ENCODE assay signal across 17 mouse cellular contexts in the genomic region with DNA sequence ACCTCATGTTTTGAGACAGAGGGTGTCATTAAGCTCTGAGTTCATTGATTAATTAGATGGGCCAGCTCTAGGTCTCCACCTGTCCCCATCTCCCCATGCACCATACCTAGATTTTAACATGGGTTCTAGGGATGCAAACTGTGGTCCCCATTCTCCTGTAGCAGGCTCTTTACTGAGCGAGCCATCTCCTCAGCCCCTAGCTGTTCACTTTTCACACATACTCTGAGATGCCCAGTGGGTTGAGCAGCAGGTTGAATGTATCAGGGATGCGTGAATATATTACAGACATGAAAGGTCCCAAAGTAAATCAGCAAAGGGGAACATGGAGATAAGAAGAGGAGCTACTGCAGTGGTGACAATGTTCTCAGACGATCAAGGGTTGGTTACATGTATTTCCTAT. TPM values are rescaled to one million over a fixed set of nuclear protein-coding genes. Genes with fewer than 3 reads are reported as not detected.
DNase-seq lines count a peak whose midpoint lies in the region; ATAC-seq and TF ChIP-seq lines count a peak whose summit lies in the region.
"Had no signal": no experiment of that assay in that cellular context is flagged by ENCODE, and none has a peak within 500 bp of the region (broad histone marks: within the 10 kb centered on the region; RNA-seq: fewer than 3 reads in every experiment).

No protein-coding gene starts in this region.

- peaks cover 8% of the 10 kb centered on the region; the same call in 1 of the 2 replicates for H3K4me1 ChIP-seq in forebrain, embryonic 14.5 days (ENCODE audit: control insufficient read depth, insufficient read depth, low read length)
- H3K4me1 ChIP-seq in hindbrain, embryonic 10.5 days (replicated peaks) = peaks cover 8% of the 10 kb centered on the region; the same call in 1 of the 2 replicates
- H3K4me1 ChIP-seq in hindbrain, postnatal 0 days (ENCODE audit: insufficient read depth, low read length) = no peaks in the 10 kb centered on the region
- H3K4me1 ChIP-seq in neural tube, embryonic 13.5 days (replicated peaks) = peaks cover 13% of the 10 kb centered on the region
- H3K4me1 ChIP-seq: embryonic facial prominence, embryonic 13.5 days; limb, embryonic 15.5 days; liver, embryonic 15.5 days had no signal

- ATAC-seq in forebrain, embryonic 14.5 days = peak; percentile 32; the same call in 1 of the 2 replicates
- ATAC-seq in hindbrain, postnatal 0 days = peak; percentile 12; the same call in 1 of the 2 replicates
- ATAC-seq in neural tube, embryonic 13.5 days (ENCODE audit: low read depth) = peak; percentile 61

- no peak overlapping the region for H3K4me2 ChIP-seq in forebrain, embryonic 14.5 days (ENCODE audit: low read length)
- no peak overlapping the region for H3K4me2 ChIP-seq in hindbrain, postnatal 0 days (ENCODE audit: low read depth, low read length)
- H3K4me2 ChIP-seq in neural tube, embryonic 13.5 days = no peak overlapping the region
- H3K4me2 ChIP-seq: embryonic facial prominence, embryonic 13.5 days; limb, embryonic 15.5 days; liver, embryonic 15.5 days had no signal

- H3K4me3 ChIP-seq in forebrain, embryonic 14.5 days (ENCODE audit: low read depth, low read length) = no peak overlapping the region
- H3K4me3 ChIP-seq in hindbrain, embryonic 10.5 days = no peak overlapping the region
- no peak overlapping the region for H3K4me3 ChIP-seq in hindbrain, postnatal 0 days (ENCODE audit: low read length)
- H3K4me3 ChIP-seq in neural tube, embryonic 13.5 days = no peak overlapping the region
- H3K4me3 ChIP-seq: embryonic facial prominence, embryonic 13.5 days; heart, adult 2 months; limb, embryonic 15.5 days; liver, embryonic 15.5 days had no signal

- H3K27ac ChIP-seq in forebrain, embryonic 14.5 days (ENCODE audit: low read depth, low read length) = peak overlapping the region; percentile 56
- peak overlapping the region; percentile 73; the same call in 1 of the 2 replicates for H3K27ac ChIP-seq in hindbrain, embryonic 10.5 days
- peak overlapping the region; percentile 1; the same call in 1 of the 2 replicates for H3K27ac ChIP-seq in hindbrain, postnatal 0 days
- H3K27ac ChIP-seq in neural tube, embryonic 13.5 days (replicated peaks) = peak overlapping the region; percentile 84
- H3K27ac ChIP-seq: embryonic facial prominence, embryonic 13.5 days; heart, adult 2 months; limb, embryonic 15.5 days; liver, embryonic 15.5 days; stomach, postnatal 0 days had no signal

- H3K36me3 ChIP-seq in forebrain, embryonic 14.5 days (ENCODE audit: control insufficient read depth, insufficient read depth, low read length) = no peaks in the 10 kb centered on the region
- no peaks in the 10 kb centered on the region for H3K36me3 ChIP-seq in hindbrain, embryonic 10.5 days
- H3K36me3 ChIP-seq in hindbrain, postnatal 0 days (ENCODE audit: insufficient read depth, low read length) = no peaks in the 10 kb centered on the region
- H3K36me3 ChIP-seq in neural tube, embryonic 13.5 days = no peaks in the 10 kb centered on the region
- H3K36me3 ChIP-seq: embryonic facial prominence, embryonic 13.5 days; limb, embryonic 15.5 days; liver, embryonic 15.5 days had no signal

- H3K9ac ChIP-seq in forebrain, embryonic 14.5 days (ENCODE audit: low read length) = no peak overlapping the region
- H3K9ac ChIP-seq in hindbrain, postnatal 0 days (replicated peaks; ENCODE audit: low read length) = no peak overlapping the region
- H3K9ac ChIP-seq in neural tube, embryonic 13.5 days = no peak overlapping the region
- H3K9ac ChIP-seq: embryonic facial prominence, embryonic 13.5 days; limb, embryonic 15.5 days; liver, embryonic 15.5 days had no signal

- peaks cover 5% of the 10 kb centered on the region; the same call in 1 of the 2 replicates for H3K9me3 ChIP-seq in forebrain, embryonic 14.5 days (replicated peaks; ENCODE audit: control insufficient read depth, low read length)
- H3K9me3 ChIP-seq in hindbrain, embryonic 10.5 days = no peaks in the 10 kb centered on the region
- no peaks in the 10 kb centered on the region for H3K9me3 ChIP-seq in hindbrain, postnatal 0 days (ENCODE audit: low read length)
- H3K9me3 ChIP-seq in neural tube, embryonic 13.5 days = no peaks in the 10 kb centered on the region
- H3K9me3 ChIP-seq: embryonic facial prominence, embryonic 13.5 days; limb, embryonic 15.5 days; liver, embryonic 15.5 days had no signal

- no peak for TF ChIP-seq CTCF in hindbrain, postnatal 0 days (IDR thresholded peaks at IDR 0.05; ENCODE audit: low read depth)

- no peak for DNase-seq in forebrain, embryonic 14.5 days (ENCODE audit: low spot score)
- no peak for DNase-seq in hindbrain, embryonic 10.5 days (ENCODE audit: low spot score)
- DNase-seq in hindbrain, postnatal 0 days (ENCODE audit: low spot score) = no peak
- DNase-seq in natural killer cell, adult 2 months (ENCODE audit: low spot score in 2 of 2) = no peak
- DNase-seq in lung, postnatal 10 days = no peak
- no peak for DNase-seq in urinary bladder, postnatal 4 days (ENCODE audit: low spot score in 2 of 2)
- DNase-seq: cerebellum, adult 8-10 months; gastrocnemius, postnatal 14 days; heart, adult 2 months; kidney, adult 11 months; layer of hippocampus, postnatal 36 days had no signal

- 66% methylated on average over 3 of the region's 3 CpGs for WGBS in forebrain, embryonic 14.5 days
- 82% methylated on average over 3 of the region's 3 CpGs for WGBS in hindbrain, embryonic 10.5 days
- 67% methylated on average over 3 of the region's 3 CpGs for WGBS in hindbrain, postnatal 0 days
- 73% methylated on average over 3 of the region's 3 CpGs for WGBS in neural tube, embryonic 13.5 days

- no peaks in the 10 kb centered on the region for H3K27me3 ChIP-seq in forebrain, embryonic 14.5 days (replicated peaks; ENCODE audit: control insufficient read depth, insufficient read depth, low read length)
- no peaks in the 10 kb centered on the region for H3K27me3 ChIP-seq in hindbrain, embryonic 10.5 days (ENCODE audit: insufficient read depth, poor library complexity, severe bottlenecking)
- H3K27me3 ChIP-seq in hindbrain, postnatal 0 days (ENCODE audit: insufficient read depth, low read length) = no peaks in the 10 kb centered on the region
- no peaks in the 10 kb centered on the region for H3K27me3 ChIP-seq in neural tube, embryonic 13.5 days
- H3K27me3 ChIP-seq: embryonic facial prominence, embryonic 13.5 days; limb, embryonic 15.5 days; liver, embryonic 15.5 days had no signal

RNA-seq across cellular contexts. Expression of gene Aste1, which starts 52.6 kb away (rescaled TPM):
- polyA plus RNA-seq in forebrain, embryonic 14.5 days (2014; fragmentation: Nextera tagmentation; extraction: Ambion mirVana) = 14.1 and 14.6 TPM in 2 replicates
- 15.0 and 15.4 TPM in 2 replicates for polyA plus RNA-seq in hindbrain, embryonic 10.5 days (2016; fragmentation: Nextera tagmentation; extraction: Ambion mirVana)
- 5.2 and 6.4 TPM in 2 replicates for total RNA-seq in hindbrain, postnatal 0 days (2014; rRNA removed)
- 7.1 and 7.9 TPM in 2 replicates for polyA plus RNA-seq in hindbrain, postnatal 0 days (2015; fragmentation: Nextera tagmentation; extraction: Ambion mirVana)
- polyA plus RNA-seq in neural tube, embryonic 13.5 days (2015; fragmentation: Nextera tagmentation; extraction: Ambion mirVana) = 12.0 and 13.2 TPM in 2 replicates

RNA-seq across cellular contexts. Expression of gene Nek11, which starts 52.8 kb away (rescaled TPM):
- polyA plus RNA-seq in forebrain, embryonic 14.5 days (2014; fragmentation: Nextera tagmentation; extraction: Ambion mirVana) = 1.7 and 2.4 TPM in 2 replicates
- polyA plus RNA-seq in hindbrain, embryonic 10.5 days (2016; fragmentation: Nextera tagmentation; extraction: Ambion mirVana) = 1.1 and 1.5 TPM in 2 replicates
- total RNA-seq in hindbrain, postnatal 0 days (2014; rRNA removed) = 1.3 and 2.4 TPM in 2 replicates
- 2.1 and 2.7 TPM in 2 replicates for polyA plus RNA-seq in hindbrain, postnatal 0 days (2015; fragmentation: Nextera tagmentation; extraction: Ambion mirVana)
- polyA plus RNA-seq in neural tube, embryonic 13.5 days (2015; fragmentation: Nextera tagmentation; extraction: Ambion mirVana) = 2.2 and 2.5 TPM in 2 replicates
- total RNA-seq: heart, adult 2 months; megakaryocyte progenitor cell, adult 5-6 weeks had no signal

Comparison
In these comparisons a context has a peak if more than half of its experiments do, and no peak if none do; other contexts are left out.
1. H3K27ac ChIP-seq: peak in every context shown above with its lines; median percentile 84 in neural tube, embryonic 13.5 days; 73 in hindbrain, embryonic 10.5 days; 56 in forebrain, embryonic 14.5 days; 1 in hindbrain, postnatal 0 days.